Mouse (Mus musculus): ENCODE measurements around the gene Tmem258.

Tmem258 gene

GRCm38 (mm10) chr19:10185876-10186275 is 17.9 kb upstream of the Tmem258 start:
- DNase-seq = no peak

DNA sequence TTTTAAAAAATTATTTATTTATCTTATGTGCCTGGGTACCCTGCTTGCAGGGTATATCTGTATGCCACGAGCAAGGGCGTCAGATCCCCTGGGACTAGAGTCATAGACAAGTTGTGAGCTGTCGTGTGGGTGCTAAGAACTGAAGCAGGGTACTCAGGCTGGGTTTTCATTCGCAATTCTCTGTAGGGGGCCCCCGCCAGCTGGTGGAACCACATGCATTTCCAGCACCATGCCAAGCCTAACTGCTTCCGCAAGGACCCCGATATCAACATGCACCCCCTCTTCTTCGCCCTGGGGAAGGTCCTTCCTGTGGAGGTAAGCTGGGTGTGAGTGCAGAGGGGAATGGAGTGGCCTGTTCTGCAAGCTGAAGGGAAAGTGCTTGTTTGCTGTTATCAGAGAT is 17.2 kb upstream of the Tmem258 start:
- no peak for DNase-seq

DNA sequence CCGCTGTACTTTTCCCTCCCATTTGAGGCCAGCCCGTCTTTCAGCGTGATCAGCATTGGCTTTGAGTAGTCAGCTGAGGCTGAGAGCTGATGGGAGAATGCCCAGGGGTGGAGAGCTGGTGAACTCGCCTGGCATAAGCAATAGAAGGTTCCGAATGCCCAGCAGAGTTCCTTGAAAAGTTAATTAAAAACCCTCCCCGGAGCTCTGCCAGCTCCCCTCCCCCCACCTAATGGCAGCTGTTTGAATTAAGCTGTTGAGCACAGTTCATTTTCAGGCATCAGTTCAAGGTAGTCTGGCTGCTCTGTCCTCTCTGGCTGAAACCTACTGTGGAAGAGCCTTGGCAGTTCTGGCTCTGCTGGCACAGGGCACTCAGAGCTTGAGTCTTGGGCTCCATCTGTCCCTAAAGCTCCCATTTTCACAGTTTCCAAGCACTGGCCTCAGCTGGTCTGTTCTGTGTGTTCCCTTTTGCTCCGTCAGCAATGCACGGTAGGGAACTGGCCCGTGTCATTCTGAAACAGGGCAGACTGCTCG is 15.5 kb upstream of the Tmem258 start:
- no peak for DNase-seq

DNA sequence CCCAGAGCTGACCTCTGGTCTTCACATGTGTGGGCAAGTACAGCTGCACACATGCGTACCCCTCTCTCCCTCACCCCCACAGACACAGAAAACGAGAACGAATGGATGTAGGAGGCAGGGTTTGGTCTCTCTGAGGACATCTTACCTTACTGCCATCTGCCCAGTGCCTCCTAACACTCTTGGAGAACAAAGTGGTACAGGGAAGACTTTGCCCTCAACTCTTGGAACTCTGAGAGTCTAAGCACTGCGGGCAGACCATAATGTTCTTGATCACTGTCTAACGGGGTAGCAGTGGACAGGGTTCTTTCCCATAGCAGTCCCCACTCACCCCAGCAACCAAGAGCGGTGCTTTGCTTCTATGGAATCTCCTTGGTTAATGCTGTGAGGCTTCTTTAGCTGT is 14.8 kb upstream of the Tmem258 start:
- no peak for DNase-seq

DNA sequence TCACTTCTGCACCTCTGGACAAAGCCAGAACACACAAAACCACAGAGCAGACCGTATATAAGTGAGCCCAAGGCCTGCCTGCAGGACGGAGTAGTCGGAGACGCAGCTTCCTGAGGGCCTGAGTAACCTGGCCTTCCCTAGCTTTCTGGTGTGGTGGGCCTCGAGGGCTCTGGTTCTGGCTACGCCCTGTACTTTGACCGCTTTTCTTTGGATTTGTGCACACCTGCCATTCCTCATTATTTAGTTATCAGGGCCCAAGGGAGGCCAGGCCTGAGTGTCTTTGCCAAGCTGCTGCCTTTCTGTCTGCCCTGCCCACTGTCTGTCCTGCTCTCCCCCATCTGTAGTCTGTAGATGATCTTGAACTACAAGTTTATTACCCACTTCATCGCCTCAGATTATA is 13.9 kb upstream of the Tmem258 start:
- no peak for DNase-seq

- peak; percentile 82 for DNase-seq
Observed at GRCm38 (mm10) chr19:10190796-10191195, 13.0 kb upstream of the Tmem258 start.

GRCm38 (mm10) chr19:10191326-10191725 is 12.5 kb upstream of the Tmem258 start:
- no peak for DNase-seq

- no peak for DNase-seq
Observed at GRCm38 (mm10) chr19:10194337-10194736, 9.5 kb upstream of the Tmem258 start.

DNA sequence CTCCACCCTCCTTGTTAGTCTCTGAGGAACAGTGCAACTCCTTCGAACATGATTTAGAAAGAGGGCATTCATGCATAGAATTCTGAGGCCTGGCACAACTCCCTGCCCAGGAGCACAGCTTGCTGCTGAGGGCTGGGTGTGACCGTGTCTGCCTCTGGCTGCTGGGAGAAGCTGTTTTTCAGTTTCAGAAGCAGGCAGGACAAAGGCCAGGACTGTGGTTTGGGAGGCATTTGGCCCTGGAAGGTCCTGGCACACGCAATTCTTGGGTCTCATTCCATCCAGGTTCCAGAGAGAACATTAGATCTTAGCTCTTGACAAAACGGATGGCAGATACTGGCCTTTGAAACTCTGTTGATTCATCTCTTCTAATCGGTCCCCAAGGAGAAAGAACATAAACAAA is 8.6 kb upstream of the Tmem258 start:
- no peak for DNase-seq

DNA sequence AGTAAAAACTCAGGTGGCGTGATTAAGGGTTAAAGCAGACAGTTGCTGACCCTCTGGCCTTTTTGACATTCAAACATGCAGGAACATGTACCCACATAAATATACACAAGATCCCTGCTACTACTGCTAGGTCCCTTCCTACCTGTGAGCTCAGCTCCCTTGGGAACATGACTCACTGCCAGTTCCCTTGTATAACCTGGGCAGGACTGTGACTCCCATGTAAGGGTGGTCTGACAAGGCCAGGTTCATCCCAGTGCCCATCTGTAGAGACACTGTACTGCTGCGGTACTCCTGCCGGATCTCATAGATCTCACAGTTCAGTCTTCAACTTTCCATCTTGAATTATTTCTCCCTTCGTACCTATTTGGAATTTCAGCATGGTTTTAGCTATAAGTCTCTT is 6.7 kb upstream of the Tmem258 start:
- DNase-seq = no peak

- no peak for DNase-seq
Observed at GRCm38 (mm10) chr19:10198286-10198685, 5.5 kb upstream of the Tmem258 start.

DNA sequence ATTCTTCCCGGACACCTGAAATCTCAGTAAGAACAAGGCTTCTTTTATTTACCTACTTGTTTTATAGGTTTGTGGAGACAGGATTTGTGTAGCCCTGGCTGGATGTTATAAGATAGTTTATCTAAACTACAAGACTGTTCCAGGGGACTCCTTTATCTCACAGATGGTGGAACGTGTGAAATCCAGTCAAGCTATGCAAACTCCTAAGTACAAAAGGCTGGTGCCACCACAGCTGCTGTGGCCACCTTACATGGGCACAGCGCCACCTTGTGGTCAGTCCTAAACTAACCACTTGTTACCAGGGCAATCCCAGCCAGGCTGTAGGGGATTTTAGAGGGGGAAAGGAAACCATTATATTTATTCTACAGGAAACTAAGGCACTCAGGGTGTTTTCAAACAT is 5.1 kb upstream of the Tmem258 start:
- DNase-seq = peak; percentile 89

GRCm38 (mm10) chr19:10203146-10203847 is 517 bp upstream of the Tmem258 start:
- no peak for DNase-seq

DNA sequence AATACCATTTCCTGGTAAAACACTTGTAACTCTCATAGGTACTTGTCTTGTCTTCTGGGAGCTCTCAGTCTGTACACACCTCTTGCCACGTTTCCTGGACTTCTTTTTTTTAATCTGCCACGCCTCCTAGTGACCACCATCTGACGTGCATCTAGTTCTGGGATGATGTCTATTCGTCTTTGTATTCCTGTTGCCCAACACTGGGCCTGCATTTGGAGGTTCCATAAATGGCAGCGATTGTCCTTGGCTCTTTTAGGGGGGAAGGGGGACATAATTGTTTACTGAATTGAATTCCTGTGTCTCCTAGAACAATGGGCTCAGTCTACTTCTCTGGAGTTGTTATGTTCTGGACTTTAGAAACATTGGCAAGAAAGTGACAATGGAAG is 795 bp downstream of the Tmem258 start:
- DNase-seq = peak; percentile 60

- no peak for DNase-seq
Observed at GRCm38 (mm10) chr19:10205051-10205450, 1.2 kb downstream of the Tmem258 start.

DNA sequence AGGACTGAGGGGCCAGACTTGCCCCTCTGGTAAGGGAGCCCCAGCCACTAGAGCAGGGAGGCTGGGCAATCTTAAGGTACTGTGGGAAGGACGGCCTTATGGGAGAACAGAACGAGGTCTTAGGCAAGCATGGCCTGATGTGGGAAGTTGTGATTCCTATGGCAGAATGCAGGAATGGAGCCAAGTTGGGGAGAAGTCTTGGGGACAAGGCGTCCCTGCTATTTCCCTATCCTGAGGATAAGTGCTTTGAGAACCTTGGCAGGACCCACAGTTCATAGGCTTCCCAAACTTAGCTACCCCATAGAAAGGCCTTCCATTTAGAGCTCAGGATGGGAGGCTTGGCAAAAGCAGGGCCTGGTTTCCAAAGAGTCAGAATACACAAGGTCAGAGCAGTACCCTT is 5.0 kb downstream of the Tmem258 start:
- DNase-seq = no peak

DNA sequence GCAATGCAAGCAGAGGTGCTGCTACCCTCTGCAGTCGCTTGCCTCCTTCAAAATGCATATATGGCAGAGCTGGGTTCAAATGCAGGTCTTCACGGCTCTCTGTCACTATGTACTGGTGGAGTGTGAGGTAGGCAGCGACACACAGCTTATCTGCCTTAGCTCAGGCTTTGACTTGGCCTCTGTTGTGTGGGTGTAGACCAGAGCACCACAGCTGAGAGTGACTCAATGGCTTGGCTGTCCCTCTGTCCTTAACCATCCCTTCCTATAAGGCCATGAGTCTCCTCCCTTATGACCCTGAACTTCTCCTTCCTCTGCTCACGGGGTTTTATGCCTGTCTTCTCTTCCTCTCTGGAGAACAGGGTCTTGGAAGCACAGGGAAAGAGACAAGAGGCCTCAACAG is 7.1 kb downstream of the Tmem258 start:
- no peak for DNase-seq

DNA sequence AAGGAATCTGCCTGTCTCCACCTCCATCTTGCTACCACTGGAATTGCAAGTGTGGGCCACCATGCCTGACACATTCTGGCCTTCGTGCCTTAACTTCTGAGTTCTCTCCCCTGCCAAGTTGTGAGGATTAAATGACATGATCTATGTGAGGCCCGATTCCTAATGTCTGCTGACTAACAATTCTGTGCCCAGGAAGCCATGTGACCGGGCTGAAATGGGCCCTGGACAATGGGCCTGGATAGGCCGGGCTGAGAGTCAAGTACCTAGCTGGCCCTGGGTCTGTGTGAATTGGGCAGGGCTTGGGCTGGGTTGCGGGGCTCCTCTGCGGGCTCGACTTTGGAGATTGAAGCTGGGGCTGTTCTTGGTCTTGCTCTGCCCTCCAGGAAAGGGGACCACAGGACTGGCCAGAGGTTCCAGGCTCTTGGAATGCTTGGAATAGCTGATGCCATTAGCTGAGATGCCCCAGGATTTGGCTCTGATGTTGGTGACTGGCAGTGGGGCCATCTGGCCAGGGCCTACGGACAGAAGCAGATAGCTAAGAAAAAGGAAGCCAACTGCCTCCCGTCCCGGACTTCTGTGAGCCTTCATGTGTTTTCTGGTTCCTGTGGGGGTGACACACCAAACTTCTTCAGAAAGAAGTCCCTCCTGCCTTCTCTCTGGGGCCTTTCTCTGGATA is 10.1 kb downstream of the Tmem258 start:
- no peak for DNase-seq

DNA sequence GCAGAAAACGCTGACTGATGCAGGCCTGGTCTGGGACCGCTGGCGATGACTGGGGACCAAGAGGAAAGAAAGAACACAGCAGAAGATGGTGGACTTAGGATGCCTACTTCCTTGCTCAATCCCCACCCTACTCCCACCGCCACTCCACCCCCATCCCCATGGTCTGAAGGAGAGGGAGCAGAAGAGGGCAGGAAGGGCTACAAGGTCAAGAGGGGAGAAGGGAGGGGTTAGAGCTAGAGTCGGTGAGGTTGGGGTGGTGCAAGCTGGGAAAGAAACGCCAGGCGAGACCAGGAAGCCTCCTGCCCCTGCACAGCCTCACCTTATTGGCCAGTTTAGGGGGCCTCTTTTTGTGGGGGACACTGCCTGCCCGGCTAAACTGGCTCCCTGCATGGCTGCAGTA is 12.3 kb downstream of the Tmem258 start:
- DNase-seq = no peak

GRCm38 (mm10) chr19:10219108-10219507 is 15.3 kb downstream of the Tmem258 start:
- peak; percentile 75 for DNase-seq

DNA sequence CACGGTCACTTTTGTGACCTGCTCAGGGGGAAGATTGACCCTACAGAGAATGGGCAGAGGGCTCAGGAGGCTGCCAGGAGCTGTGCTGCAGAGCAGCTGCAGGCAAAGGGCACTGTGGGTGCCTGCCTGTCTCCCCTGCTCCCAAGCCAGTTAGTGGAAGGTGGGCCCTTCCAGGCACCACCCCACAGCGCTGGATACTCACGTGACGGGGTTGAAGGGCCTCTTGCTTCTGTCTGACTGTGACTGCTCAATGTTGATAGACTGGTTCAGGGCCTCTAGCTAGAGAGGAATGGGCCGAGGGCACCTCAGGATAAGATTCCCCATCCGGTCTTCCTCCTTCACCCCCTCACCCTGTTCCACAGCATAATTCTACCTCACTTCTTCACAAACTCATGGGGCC is 15.8 kb downstream of the Tmem258 start:
- no peak for DNase-seq

GRCm38 (mm10) chr19:10221585-10221984 is 17.8 kb downstream of the Tmem258 start:
- DNase-seq = no peak

- no peak for DNase-seq
Observed at GRCm38 (mm10) chr19:10222656-10223055, 18.8 kb downstream of the Tmem258 start.

- no peak for DNase-seq
Observed at GRCm38 (mm10) chr19:10223561-10223960, 19.7 kb downstream of the Tmem258 start.
